Mouse (Mus musculus): ENCODE data around the gene Ispd. TPM values are rescaled to one million over a fixed set of nuclear protein-coding genes. Genes with fewer than 3 reads are reported as not detected.

Gene Ispd
- polyA plus RNA-seq, 1 experiment from 2014 or later, result 12.7 TPM

DNA sequence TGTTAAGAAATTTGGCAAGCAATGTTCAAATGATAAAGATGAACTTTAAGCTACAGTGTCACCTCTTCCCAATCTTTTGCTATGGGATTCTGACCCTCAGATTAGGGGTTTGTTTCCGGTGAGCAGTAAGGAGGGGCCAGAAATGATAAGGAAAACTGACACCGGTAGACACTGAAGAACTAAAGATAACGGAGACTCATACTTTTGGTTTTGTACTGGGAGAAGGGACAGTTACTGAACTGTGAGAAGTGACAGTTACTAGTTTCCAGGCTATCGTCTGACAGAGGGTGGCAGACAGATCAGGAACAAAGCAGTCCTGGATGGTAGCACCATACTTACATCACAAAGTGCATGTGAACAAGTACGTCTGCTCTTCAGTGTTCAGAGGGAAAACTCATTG lies 55.7 kb downstream of the Ispd start:
- H3K9me3 ChIP-seq (ENCODE audit: control insufficient read depth, low read length), result no peaks in the 10 kb centered on the region
- DNase-seq (ENCODE audit: low spot score) (no peak), ATAC-seq (ENCODE audit: insufficient read depth, low FRiP score, low TSS enrichment) (no peak)
- H3K27me3 ChIP-seq (ENCODE audit: control insufficient read depth, insufficient read depth, low read length), result no peaks in the 10 kb centered on the region
- 79% methylated on average over 5 of the region's 5 CpGs for WGBS
- H3K36me3 ChIP-seq (ENCODE audit: control insufficient read depth, insufficient read depth, low read length), result no peaks in the 10 kb centered on the region
- no peaks in the 10 kb centered on the region for H3K4me1 ChIP-seq (ENCODE audit: control insufficient read depth, insufficient read depth, low read length)
- H3K27ac ChIP-seq (ENCODE audit: low read depth, low read length), result no peak overlapping the region
- no peak overlapping the region for H3K9ac ChIP-seq (ENCODE audit: low read length)
- H3K4me2 ChIP-seq (ENCODE audit: low read depth), result no peak overlapping the region
- no peak overlapping the region for H3K4me3 ChIP-seq (ENCODE audit: low read depth, low read length)

DNA sequence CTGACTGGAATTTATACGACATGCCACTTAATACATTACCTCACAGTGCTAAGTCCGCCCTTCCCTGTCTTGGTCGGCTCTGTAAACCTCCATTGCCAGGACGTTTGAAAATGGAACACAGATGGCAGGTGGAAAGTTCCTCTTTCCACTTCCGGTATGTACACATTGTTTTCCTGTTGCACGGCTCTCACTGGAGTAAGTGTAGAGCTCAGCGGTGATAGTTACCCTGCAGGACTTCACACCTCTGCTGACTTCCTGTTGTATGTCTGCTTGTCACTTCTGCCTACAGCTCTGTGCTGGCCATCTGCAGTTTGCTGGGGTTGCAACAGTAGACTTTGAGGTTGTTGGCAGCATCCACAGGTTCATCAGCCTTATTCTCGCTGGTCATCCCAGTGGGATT lies 58.1 kb downstream of the Ispd start:
- WGBS, result 81% methylated on average over 8 of the region's 8 CpGs
- no peaks in the 10 kb centered on the region for H3K27me3 ChIP-seq (ENCODE audit: control insufficient read depth, insufficient read depth, low read length)

GRCm38 (mm10) chr12:36456002-36456401 lies 74.8 kb downstream of the Ispd start:
- Histone ChIP-seq H3K9me3 (ENCODE audit: control insufficient read depth, low read length) (no peaks in the 10 kb centered on the region), H3K27me3 (ENCODE audit: control insufficient read depth, insufficient read depth, low read length) (no peaks in the 10 kb centered on the region), H3K36me3 (ENCODE audit: control insufficient read depth, insufficient read depth, low read length) (no peaks in the 10 kb centered on the region), H3K4me2 (ENCODE audit: low read depth) (no peak overlapping the region), H3K4me3 (ENCODE audit: low read depth, low read length) (no peak overlapping the region), H3K9ac (ENCODE audit: low read length) (no peak overlapping the region), H3K4me1 (ENCODE audit: control insufficient read depth, insufficient read depth, low read length) (no peaks in the 10 kb centered on the region), H3K27ac (ENCODE audit: low read depth, low read length) (no peak overlapping the region)
- WGBS, result 93% methylated on average over 3 of the region's 3 CpGs
- no peak for ATAC-seq (ENCODE audit: insufficient read depth, low FRiP score, low TSS enrichment)
- DNase-seq (ENCODE audit: low spot score), result no peak

More for the DNA sequence above, 58.1 kb downstream of the Ispd start:
- no peak overlapping the region for H3K27ac ChIP-seq (ENCODE audit: low read depth, low read length)
- H3K9me3 ChIP-seq (ENCODE audit: control insufficient read depth, low read length), result no peaks in the 10 kb centered on the region
- H3K36me3 ChIP-seq (ENCODE audit: control insufficient read depth, insufficient read depth, low read length), result no peaks in the 10 kb centered on the region
- no peak overlapping the region for H3K4me3 ChIP-seq (ENCODE audit: low read depth, low read length)
- H3K4me1 ChIP-seq (ENCODE audit: control insufficient read depth, insufficient read depth, low read length), result no peaks in the 10 kb centered on the region
- DNase-seq (ENCODE audit: low spot score), result no peak
- no peak overlapping the region for H3K4me2 ChIP-seq (ENCODE audit: low read depth)
- no peak for ATAC-seq (ENCODE audit: insufficient read depth, low FRiP score, low TSS enrichment)
- no peak overlapping the region for H3K9ac ChIP-seq (ENCODE audit: low read length)

- H3K4me2 ChIP-seq (ENCODE audit: low read depth), result no peak overlapping the region
- no peak overlapping the region for H3K27ac ChIP-seq (ENCODE audit: low read depth, low read length)
- no peak overlapping the region for H3K9ac ChIP-seq (ENCODE audit: low read length)
- H3K36me3 ChIP-seq (ENCODE audit: control insufficient read depth, insufficient read depth, low read length), result no peaks in the 10 kb centered on the region
- no peaks in the 10 kb centered on the region for H3K27me3 ChIP-seq (ENCODE audit: control insufficient read depth, insufficient read depth, low read length)
- H3K4me3 ChIP-seq (ENCODE audit: low read depth, low read length), result no peak overlapping the region
- H3K9me3 ChIP-seq (ENCODE audit: control insufficient read depth, low read length), result no peaks in the 10 kb centered on the region
- no peaks in the 10 kb centered on the region for H3K4me1 ChIP-seq (ENCODE audit: control insufficient read depth, insufficient read depth, low read length)
- DNase-seq (ENCODE audit: low spot score) (no peak), ATAC-seq (ENCODE audit: insufficient read depth, low FRiP score, low TSS enrichment) (no peak)
- WGBS, result 76% methylated on average over 2 of the region's 2 CpGs
These were observed 76.5 kb downstream of the Ispd start for GRCm38 (mm10) chr12:36457726-36458125.

DNA sequence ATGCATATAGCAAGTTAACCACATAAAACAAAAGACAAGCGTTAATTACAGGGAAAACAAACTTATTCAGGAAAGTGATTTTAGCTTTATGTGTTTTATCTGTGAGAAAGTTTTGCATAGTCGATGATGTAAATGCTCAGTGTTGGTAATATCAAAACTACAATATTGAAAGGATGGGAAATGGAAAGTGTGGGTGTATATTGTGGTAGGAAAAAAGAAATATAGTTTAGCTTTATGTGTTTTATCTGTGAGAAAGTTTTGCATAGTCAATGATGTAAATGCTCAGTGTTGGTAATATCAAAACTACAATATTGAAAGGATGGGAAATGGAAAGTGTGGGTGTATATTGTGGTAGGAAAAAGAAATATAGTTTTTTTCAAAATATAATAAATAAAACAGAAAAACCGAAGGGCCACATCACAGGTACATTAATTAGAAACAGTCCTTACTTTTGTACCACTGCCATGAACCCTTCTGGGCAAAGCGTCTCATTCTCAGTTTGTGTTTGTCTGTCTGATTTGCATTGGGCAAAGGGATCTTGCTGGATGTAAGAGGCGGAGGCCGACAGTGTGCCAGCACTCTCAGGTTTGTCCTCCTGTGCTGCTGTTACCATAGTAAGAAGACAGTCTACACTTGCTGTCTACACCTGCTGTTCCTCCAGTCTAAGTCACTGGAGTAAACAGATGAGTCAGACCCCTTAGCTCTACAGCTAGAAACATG lies 87.2 kb downstream of the Ispd start:
- Histone ChIP-seq H3K4me3 (ENCODE audit: low read depth, low read length) (no peak overlapping the region), H3K9me3 (ENCODE audit: control insufficient read depth, low read length) (no peaks in the 10 kb centered on the region), H3K27me3 (ENCODE audit: control insufficient read depth, insufficient read depth, low read length) (no peaks in the 10 kb centered on the region), H3K9ac (ENCODE audit: low read length) (no peak overlapping the region), H3K36me3 (ENCODE audit: control insufficient read depth, insufficient read depth, low read length) (no peaks in the 10 kb centered on the region), H3K4me1 (ENCODE audit: control insufficient read depth, insufficient read depth, low read length) (no peaks in the 10 kb centered on the region), H3K4me2 (ENCODE audit: low read depth) (no peak overlapping the region), H3K27ac (ENCODE audit: low read depth, low read length) (no peak overlapping the region)
- ATAC-seq (ENCODE audit: insufficient read depth, low FRiP score, low TSS enrichment) (no peak), DNase-seq (ENCODE audit: low spot score) (no peak)
- 93% methylated on average over 6 of the region's 6 CpGs for WGBS

DNA sequence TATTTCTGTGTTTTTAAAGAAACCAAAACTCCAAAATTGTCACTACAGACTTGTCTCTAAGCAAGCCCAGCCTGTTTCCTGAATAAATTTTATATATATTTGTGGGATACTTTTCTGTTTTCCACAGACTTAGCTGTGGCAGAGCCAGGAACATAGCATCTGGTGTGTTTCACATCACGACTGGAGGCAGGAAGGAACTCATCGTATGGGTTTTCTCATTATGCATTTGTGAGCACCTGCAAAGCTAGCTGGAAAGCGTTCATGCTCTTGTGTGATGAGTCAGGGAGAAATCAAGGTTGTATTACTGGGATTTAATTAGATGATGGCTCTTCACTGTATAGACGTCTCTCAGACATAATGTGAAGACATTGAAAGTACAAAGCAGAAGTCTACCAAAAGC lies 90.2 kb downstream of the Ispd start:
- DNase-seq (ENCODE audit: low spot score) (no peak), ATAC-seq (ENCODE audit: insufficient read depth, low FRiP score, low TSS enrichment) (no peak)
- Histone ChIP-seq H3K27me3 (ENCODE audit: control insufficient read depth, insufficient read depth, low read length) (no peaks in the 10 kb centered on the region), H3K4me2 (ENCODE audit: low read depth) (no peak overlapping the region), H3K9ac (ENCODE audit: low read length) (no peak overlapping the region), H3K4me1 (ENCODE audit: control insufficient read depth, insufficient read depth, low read length) (no peaks in the 10 kb centered on the region), H3K9me3 (ENCODE audit: control insufficient read depth, low read length) (no peaks in the 10 kb centered on the region), H3K4me3 (ENCODE audit: low read depth, low read length) (no peak overlapping the region), H3K36me3 (ENCODE audit: control insufficient read depth, insufficient read depth, low read length) (no peaks in the 10 kb centered on the region), H3K27ac (ENCODE audit: low read depth, low read length) (no peak overlapping the region)
- 90% methylated on average over 4 of the region's 4 CpGs for WGBS

DNA sequence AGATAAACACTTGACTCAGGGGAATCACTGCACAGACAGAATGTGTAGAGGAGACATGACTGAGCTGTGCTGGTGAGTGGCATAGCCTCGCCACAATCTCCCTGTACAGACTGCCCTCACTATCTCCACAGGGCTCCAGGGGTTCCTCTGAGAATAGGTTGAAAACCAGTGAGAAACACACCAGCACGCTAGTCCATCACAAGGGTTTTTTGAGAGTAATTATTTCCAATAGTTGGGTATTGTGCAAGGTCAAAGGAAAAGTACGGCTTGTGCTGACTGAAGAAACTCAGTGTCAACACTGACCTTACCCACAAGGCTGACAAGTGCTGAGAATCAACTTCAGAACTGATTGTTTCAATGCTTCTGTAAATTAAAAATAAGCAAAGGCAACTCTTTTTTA lies 92.9 kb downstream of the Ispd start:
- WGBS, result 85% methylated on average over 3 of the region's 3 CpGs

DNA sequence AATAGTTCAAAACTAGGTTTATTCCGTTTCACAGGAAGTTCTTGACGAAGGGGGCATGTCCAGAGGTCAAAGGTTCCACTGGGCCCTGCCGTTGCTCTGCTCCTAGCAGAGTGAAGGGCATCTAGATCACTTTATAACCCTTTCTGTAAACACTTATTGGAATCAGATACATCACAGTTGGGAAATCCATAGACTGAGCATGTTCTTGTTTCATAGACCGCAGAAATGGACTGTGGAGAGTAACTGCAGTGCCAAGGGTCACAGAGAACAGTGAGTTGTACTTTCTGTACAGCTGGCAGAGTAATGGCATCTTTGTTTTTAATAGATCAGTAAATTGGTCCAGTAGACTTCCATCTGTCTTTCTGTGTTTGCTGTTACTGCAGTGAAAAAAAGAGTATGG lies 94.0 kb downstream of the Ispd start:
- DNase-seq (ENCODE audit: low spot score) (no peak), ATAC-seq (ENCODE audit: insufficient read depth, low FRiP score, low TSS enrichment) (no peak)
- H3K9me3 ChIP-seq (ENCODE audit: control insufficient read depth, low read length), result no peaks in the 10 kb centered on the region
- H3K4me2 ChIP-seq (ENCODE audit: low read depth), result no peak overlapping the region
- WGBS, result 67% methylated on average over 4 of the region's 4 CpGs
- no peak overlapping the region for H3K27ac ChIP-seq (ENCODE audit: low read depth, low read length)
- no peak overlapping the region for H3K9ac ChIP-seq (ENCODE audit: low read length)
- H3K27me3 ChIP-seq (ENCODE audit: control insufficient read depth, insufficient read depth, low read length), result no peaks in the 10 kb centered on the region
- H3K36me3 ChIP-seq (ENCODE audit: control insufficient read depth, insufficient read depth, low read length), result no peaks in the 10 kb centered on the region
- H3K4me3 ChIP-seq (ENCODE audit: low read depth, low read length), result no peak overlapping the region
- no peaks in the 10 kb centered on the region for H3K4me1 ChIP-seq (ENCODE audit: control insufficient read depth, insufficient read depth, low read length)

More for the DNA sequence above, 92.9 kb downstream of the Ispd start:
- Histone ChIP-seq H3K4me3 (ENCODE audit: low read depth, low read length) (no peak overlapping the region), H3K9me3 (ENCODE audit: control insufficient read depth, low read length) (no peaks in the 10 kb centered on the region), H3K9ac (ENCODE audit: low read length) (no peak overlapping the region), H3K27me3 (ENCODE audit: control insufficient read depth, insufficient read depth, low read length) (no peaks in the 10 kb centered on the region), H3K27ac (ENCODE audit: low read depth, low read length) (no peak overlapping the region), H3K36me3 (ENCODE audit: control insufficient read depth, insufficient read depth, low read length) (no peaks in the 10 kb centered on the region), H3K4me2 (ENCODE audit: low read depth) (no peak overlapping the region), H3K4me1 (ENCODE audit: control insufficient read depth, insufficient read depth, low read length) (no peaks in the 10 kb centered on the region)
- ATAC-seq (ENCODE audit: insufficient read depth, low FRiP score, low TSS enrichment) (no peak), DNase-seq (ENCODE audit: low spot score) (no peak)

DNA sequence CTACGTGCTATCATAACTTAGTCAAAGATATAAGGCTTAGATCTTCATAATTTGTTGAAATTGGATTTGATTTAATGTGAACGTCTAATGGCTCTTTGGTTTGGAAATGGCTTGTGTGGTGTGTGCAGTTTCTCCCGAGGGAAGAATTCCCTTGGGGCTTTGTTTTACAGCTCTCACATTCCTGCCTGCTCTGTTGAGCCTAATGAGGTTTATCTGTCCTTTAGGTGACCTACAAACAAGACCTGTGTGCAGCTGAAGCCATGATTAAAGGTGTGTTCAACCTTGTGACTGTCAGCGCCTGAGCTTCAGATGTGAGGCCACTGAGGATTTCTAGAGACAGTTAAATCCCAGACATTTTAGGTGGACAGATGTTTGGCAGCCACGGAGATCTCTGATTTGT lies 95.2 kb downstream of the Ispd start:
- no peaks in the 10 kb centered on the region for H3K27me3 ChIP-seq (ENCODE audit: control insufficient read depth, insufficient read depth, low read length)
- no peak overlapping the region for H3K9ac ChIP-seq (ENCODE audit: low read length)
- H3K36me3 ChIP-seq (ENCODE audit: control insufficient read depth, insufficient read depth, low read length), result no peaks in the 10 kb centered on the region
- H3K4me1 ChIP-seq (ENCODE audit: control insufficient read depth, insufficient read depth, low read length), result no peaks in the 10 kb centered on the region
- no peak overlapping the region for H3K4me2 ChIP-seq (ENCODE audit: low read depth)
- WGBS, result 59% methylated on average over 5 of the region's 5 CpGs
- DNase-seq (ENCODE audit: low spot score) (no peak), ATAC-seq (ENCODE audit: insufficient read depth, low FRiP score, low TSS enrichment) (no peak)
- H3K9me3 ChIP-seq (ENCODE audit: control insufficient read depth, low read length), result no peaks in the 10 kb centered on the region
- H3K27ac ChIP-seq (ENCODE audit: low read depth, low read length), result no peak overlapping the region
- no peak overlapping the region for H3K4me3 ChIP-seq (ENCODE audit: low read depth, low read length)
